Mouse (Mus musculus) liver, adult 2 months (tissue): ENCODE results near the gene Caly.

Source experiments
- CTCF ChIP-seq: fragments of 200-500 bp; IDR thresholded peaks from 2 replicates; pipeline ENCODE4 v1.5.1; 2011; ENCODE audit warnings: low read depth, low read length, control low read depth
- POLR2A ChIP-seq: fragments of 200-500 bp; IDR thresholded peaks from 2 replicates; pipeline ENCODE4 v1.6.1; 2011; ENCODE audit warnings: low read length, control low read depth; ENCODE audit not compliant: insufficient read depth; ENCODE audit errors: extremely low read depth

DNA sequence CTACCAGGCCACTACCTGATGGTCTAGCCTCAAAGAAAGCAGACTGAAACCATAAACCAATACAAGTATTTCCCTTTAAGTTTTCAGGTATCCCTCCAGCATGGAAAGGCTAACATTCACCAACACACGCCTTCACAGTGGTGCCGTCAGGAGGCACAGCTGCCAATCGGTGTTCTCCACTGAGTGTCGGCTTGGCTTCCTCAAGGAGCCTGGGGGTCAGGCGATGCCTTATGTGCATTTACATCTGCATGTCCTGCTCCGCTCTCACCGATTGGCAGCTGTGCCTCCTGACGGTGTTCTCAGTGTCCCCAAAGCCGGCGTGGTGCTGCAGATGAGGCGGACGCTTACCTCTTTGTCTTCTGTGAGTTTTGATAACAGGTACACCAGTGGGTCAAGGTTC, 50.6 kb downstream of the Caly start:
- TF ChIP-seq CTCF (no peak), POLR2A (no peak)
